Mouse (Mus musculus): Measurements from ENCODE around the gene Ociad2.
A peak's percentile ranks its signal among the peaks of the same experiment; 100 is the strongest.

Ociad2 gene

GRCm38 (mm10) chr5:73340723-73341235 lies at the start of gene Ociad2:
Gene Ociad2 (minus strand): TSS chr5:73341028.
- DNase-seq: no peak

DNA sequence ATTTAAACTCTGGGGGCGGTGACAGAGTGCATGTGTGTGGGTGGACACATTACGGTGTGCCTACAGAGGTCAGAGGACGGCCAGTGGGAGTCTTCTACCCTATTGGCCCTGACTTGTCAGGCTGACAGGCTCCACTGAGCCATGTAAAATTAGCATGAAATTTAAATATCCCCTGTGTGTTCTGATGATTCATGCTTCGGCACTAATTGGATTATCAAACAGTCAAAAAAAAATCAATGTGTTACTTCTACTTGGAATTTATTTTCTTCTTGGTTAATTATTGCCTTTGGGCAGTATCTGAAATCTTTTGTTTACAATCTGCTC lies 42.8 kb upstream of the Ociad2 start:
- peak; percentile 42 to 56 for DNase-seq

DNA sequence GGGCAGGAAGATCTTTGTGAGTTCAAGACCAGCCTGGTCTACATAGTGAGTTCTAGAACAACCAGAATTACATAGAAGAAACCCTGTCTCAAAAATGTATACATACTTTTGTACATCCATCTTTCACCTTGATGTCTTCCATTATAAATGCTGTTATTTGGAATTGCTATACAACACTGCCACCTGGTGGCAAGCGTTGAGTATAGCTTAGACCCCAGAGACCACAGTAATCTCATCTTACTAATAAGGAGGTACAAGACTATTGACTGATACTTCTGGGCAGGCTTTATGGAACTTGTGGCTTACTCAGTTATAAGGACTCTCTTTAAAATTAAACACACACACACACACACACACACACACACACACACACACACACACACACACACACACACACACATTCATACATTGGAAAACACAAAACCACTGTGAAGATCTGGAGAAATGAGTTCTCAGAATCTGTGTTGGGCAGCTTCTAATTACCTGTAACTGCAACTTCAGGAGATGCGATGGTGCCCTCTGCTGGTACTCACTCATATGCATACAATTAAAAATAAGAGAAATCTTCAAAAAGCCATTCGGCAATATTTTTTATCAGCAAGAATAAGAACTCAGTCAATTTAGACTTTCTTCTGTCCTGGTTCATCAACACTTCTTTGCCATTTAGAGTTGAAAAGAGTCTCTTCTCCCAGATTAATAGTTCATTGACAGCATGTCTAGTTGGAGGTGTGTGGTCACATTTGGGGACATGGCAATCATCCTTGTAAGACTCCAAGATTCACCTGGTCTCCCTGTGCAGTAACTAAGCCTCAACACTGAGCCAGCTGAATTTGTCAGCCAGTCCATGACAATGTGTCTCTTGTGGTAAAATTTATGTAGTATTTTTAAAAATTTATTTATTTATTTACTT lies 42.2 kb upstream of the Ociad2 start:
- DNase-seq: peak; percentile 83 to 87

DNA sequence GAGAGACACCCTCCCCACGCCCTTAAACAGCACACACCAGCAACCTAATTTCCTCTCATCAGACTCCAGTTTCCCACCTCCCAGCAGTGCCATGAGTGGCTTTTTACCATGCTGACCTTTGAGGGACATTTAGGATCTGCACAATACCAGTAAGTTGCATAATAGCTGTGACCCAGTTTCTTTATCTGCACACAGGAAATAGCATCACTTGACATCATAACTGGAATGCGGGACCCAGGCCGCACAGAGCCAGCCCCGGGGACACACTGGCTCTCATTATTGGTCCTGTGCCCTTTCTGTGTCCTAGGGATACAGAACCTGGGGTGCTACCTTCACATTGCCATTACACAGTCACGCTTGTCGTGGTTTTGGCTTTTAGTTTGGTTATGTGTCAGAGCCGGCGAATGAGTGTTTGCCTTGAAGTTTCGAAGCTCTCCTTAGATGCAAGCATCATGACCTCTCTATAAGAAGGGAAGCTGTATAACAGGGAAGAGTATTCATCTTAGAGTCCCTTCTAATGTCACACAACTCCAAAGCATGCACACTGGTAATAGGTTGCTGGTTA lies 41.2 kb upstream of the Ociad2 start:
- DNase-seq: no peak

DNA sequence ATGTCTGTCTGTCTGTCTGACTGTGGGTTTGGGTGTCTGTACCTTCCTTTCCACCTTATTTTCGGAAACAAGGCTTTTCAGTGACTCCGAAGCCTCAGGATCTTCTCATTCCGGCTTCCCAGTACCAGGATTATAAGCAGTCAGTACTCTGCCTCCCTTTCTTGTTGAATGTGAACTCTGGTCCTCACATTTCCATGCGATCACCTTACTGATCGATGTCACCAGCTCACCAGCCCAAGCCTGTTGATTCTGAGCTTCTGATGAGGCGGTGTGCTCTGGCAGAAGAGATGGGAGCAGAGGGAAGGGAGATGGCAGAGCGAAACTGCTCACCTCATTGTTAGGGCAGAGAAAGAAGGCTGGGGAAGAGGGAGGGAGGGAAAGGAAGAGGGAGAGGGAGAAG lies 40.7 kb upstream of the Ociad2 start:
- DNase-seq: no peak

GRCm38 (mm10) chr5:73380829-73381228 lies 40.0 kb upstream of the Ociad2 start:
- DNase-seq: peak in 1 of 2 experiments; percentile 25

DNA sequence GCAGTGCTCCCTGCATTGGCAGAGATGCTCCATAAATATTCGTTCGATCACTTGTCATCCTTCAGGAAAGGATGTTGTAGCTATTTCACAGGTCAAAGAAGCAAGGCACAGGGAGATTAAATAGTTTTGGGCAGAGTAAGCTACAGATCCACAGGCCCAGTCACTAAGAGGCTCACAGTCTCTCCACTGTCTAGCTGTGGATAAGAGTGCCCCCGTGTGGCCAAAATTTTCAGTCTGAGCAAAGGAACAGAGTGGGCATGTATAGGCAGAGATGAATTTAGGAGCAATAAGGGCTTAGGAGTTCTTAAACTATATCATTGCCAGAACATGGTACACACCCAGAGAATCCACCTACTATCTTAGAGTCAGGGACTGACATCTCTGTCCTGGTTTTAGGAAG lies 39.1 kb upstream of the Ociad2 start:
- peak; percentile 93 to 95 for DNase-seq

DNA sequence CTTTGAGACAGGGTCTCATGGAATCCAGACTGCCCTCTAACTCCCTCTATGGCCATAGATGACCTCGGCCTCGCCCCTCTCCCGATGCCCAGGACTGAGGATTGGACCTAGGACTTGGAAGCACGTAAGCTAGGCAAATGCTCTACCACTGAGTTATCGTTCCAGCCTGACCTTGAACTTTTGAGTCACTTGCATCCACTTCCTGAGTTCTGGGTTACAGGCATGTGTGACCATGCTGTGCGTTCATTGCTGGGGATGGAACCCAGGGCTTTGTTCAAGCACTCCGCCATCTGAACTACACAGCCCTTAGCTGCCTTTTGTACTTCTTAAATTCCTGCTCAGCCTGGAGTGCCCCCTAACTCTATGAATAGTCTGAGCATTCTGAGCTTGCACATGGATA lies 35.7 kb upstream of the Ociad2 start:
- DNase-seq: no peak

GRCm38 (mm10) chr5:73376041-73376440 lies 35.2 kb upstream of the Ociad2 start:
- DNase-seq: no peak

DNA sequence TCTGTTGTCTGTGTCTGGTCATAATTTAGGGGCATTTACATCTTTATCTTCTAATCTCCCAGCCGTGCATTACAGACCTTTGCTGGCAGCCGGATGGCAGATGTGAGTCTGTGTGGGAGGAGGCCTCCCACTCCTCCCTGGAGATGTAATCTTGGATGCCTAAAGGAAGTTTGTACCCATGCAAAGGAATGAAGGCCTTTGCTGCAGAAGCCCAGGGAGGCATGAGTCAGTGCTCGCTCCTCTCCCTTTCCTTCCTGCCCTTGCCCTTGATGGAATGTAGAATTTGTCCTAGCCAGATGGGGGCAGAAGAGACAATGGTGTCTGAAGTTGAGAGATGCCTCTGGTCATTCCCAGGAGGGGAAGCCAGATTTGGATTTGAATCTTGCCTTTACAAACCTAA lies 32.4 kb upstream of the Ociad2 start:
- DNase-seq: no peak

- no peak for DNase-seq
Measured at GRCm38 (mm10) chr5:73372601-73373000, 31.8 kb upstream of the Ociad2 start.

DNA sequence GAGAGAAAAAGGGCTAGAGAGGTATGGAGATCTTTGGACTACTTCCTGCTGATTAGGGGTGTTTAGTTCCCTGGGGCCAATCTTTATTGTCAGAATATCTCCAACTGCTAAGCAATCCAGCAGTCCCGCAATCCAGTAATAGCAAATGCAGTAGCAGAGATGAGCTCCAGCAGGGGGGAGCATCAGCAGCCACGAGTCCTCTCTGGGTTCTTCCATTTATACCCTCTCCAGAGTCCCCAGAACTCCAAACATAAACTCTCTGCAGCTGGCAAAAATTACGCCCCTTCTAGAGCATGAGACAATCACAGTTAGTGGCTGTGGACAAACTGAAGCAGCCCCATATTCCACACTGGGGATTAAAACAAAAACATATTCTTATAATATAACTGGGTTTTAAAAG lies 28.9 kb upstream of the Ociad2 start:
- no peak for DNase-seq

DNA sequence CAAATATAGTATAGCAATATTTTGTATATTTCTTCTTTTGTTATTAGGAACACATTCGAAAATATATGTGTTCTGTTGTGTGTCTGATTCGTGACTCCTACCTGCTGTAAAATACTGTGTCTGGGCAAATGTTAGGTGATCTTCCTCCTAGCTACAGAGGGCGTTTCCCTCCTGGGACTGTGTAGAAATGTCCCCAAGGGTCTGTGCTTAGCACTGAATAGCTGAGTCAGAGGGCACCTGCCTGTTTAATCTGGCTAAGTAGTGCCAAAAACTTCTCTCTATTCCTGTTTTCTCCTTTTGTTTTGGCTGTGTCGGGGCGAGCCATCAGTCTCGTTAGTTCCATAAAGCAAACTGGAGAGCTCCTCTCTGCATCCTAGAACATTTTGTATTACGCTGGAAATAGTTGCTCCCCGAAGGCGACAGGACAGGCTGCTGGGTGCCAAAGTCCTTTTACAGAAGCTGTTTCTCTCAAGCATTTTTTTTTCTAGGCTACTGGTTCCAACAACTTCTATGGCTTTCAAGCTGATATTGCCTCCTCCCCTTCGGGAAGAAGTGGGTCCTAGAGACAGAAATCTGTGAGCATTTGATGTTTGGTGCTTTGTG lies 28.1 kb upstream of the Ociad2 start:
- no peak for DNase-seq

DNA sequence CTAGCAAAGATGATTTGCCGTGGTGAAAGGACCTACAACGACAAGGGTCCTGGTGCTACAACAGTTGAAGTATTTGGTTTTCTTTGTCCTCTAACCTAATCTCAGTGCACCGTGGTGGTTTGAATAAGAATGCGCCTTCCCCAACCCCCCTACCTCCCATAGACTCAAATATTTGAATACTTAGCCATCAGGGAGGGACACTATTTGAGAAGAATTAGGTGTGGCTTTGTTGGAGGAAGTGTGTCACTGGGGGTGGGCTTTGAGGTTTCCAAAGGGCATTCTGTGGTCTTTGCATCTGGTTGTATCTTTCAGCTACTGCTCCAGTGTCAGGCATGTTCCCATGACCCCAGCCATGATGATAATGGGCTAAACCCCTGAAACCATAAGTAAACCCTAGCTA lies 27.1 kb upstream of the Ociad2 start:
- no peak for DNase-seq

- no peak for DNase-seq
Measured at GRCm38 (mm10) chr5:73364107-73364864, 23.5 kb upstream of the Ociad2 start.

- no peak for DNase-seq
Measured at GRCm38 (mm10) chr5:73362791-73363190, 22.0 kb upstream of the Ociad2 start.

- no peak for DNase-seq
Measured at GRCm38 (mm10) chr5:73362338-73362737, 21.5 kb upstream of the Ociad2 start.

- no peak for DNase-seq
Measured at GRCm38 (mm10) chr5:73360240-73360639, 19.4 kb upstream of the Ociad2 start.

DNA sequence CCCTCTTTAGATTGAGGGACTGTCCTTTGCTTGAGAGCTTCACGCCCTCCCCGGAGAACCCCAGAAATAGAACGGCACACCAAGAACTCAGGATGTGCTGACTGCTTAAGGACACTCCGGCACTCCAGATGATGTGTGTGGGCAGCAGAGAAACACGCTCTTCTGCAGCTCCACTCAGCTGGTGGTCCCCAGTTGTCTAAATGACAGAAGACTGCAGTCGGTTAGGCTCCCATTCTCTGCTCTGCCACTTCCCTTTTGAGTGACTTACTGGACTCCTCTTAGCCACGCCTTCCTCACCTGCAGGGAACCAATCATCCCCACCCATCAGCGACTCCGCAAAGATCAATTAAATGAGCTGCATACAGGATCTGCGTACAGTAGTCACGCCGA lies 18.9 kb upstream of the Ociad2 start:
- no peak for DNase-seq

- DNase-seq: no peak
Measured at GRCm38 (mm10) chr5:73359134-73359751, 18.4 kb upstream of the Ociad2 start.

- no peak for DNase-seq
Measured at GRCm38 (mm10) chr5:73355393-73355792, 14.6 kb upstream of the Ociad2 start.

- DNase-seq: no peak
Measured at GRCm38 (mm10) chr5:73353978-73354377, 13.2 kb upstream of the Ociad2 start.

- DNase-seq: peak; percentile 33 to 36
Measured at GRCm38 (mm10) chr5:73353519-73353918, 12.7 kb upstream of the Ociad2 start.
